Mouse (Mus musculus) spleen, adult 2 months (tissue): Measurements from ENCODE around the gene Plxnb3. TPM values are rescaled to one million over a fixed set of nuclear protein-coding genes. Genes with fewer than 3 reads are reported as not detected.
A peak's percentile ranks its signal among the peaks of the same experiment; 100 is the strongest.

Experiments used
- DNase-seq, 2 experiments: peaks; one replicate each; pipeline versions ENCODE4 v3.0.0 to v3.0.0-alpha.2; 2012 to 2021; ENCODE audit warnings: low spot score in 2 of 2, low read depth in 1 of 2
- H3K27ac ChIP-seq: fragments of 200-500 bp; 2 replicates; pipeline ENCODE4 v1.5.1; 2012; ENCODE audit warnings: low read length, inconsistent platforms; ENCODE audit not compliant: insufficient read depth
- H3K27me3 ChIP-seq: fragments of 200-500 bp; 2 replicates; pipeline ENCODE4 v1.6.1; 2012; ENCODE audit warnings: mild to moderate bottlenecking, moderate library complexity, low read length, inconsistent platforms; ENCODE audit not compliant: control insufficient read depth, insufficient read depth
- H3K36me3 ChIP-seq: fragments of 200-500 bp; 2 replicates; pipeline ENCODE4 v1.6.1; 2012; ENCODE audit warnings: mild to moderate bottlenecking, low read length, inconsistent platforms; ENCODE audit not compliant: control insufficient read depth, insufficient read depth
- H3K4me1 ChIP-seq: fragments of 200-500 bp; 2 replicates; pipeline ENCODE4 v1.6.1; 2011; ENCODE audit warnings: inconsistent platforms; ENCODE audit not compliant: control insufficient read depth, insufficient read depth, insufficient read length
- H3K4me3 ChIP-seq: fragments of 200-500 bp; 2 replicates; pipeline ENCODE4 v1.5.1; 2011; ENCODE audit warnings: mild to moderate bottlenecking, inconsistent platforms; ENCODE audit not compliant: insufficient read depth, insufficient read length; ENCODE audit errors: extremely low read depth
- CTCF ChIP-seq: fragments of 200-500 bp; IDR thresholded peaks from 2 replicates; pipeline ENCODE4 v1.5.1; 2011; ENCODE audit warnings: mild to moderate bottlenecking, inconsistent platforms; ENCODE audit not compliant: insufficient read depth, insufficient read length, insufficient replicate concordance; ENCODE audit errors: extremely low read depth
- POLR2A ChIP-seq: fragments of 200-500 bp; IDR thresholded peaks from 2 replicates; pipeline ENCODE4 v1.6.1; 2011; ENCODE audit warnings: low read depth, low read length, inconsistent platforms
- WGBS: fragments of 180-500 bp; shearing (Covaris S2); methylation state at CpG from one replicate; pipeline ENCODE4 v1.1.7; 2018; 5-methylcytosine and 5-hydroxymethylcytosine counted together
- polyA plus RNA-seq: library from polyadenylated mRNA; depleted of rRNA; stranded (reverse); fragments of >200 nt; gene quantifications from 2 replicates; pipeline ENCODE4 v1.2.3, GENCODE M21; 2012; rRNA removed

Plxnb3 gene
- 0.62 and 1.2 TPM in 2 replicates for polyA plus RNA-seq

DNA sequence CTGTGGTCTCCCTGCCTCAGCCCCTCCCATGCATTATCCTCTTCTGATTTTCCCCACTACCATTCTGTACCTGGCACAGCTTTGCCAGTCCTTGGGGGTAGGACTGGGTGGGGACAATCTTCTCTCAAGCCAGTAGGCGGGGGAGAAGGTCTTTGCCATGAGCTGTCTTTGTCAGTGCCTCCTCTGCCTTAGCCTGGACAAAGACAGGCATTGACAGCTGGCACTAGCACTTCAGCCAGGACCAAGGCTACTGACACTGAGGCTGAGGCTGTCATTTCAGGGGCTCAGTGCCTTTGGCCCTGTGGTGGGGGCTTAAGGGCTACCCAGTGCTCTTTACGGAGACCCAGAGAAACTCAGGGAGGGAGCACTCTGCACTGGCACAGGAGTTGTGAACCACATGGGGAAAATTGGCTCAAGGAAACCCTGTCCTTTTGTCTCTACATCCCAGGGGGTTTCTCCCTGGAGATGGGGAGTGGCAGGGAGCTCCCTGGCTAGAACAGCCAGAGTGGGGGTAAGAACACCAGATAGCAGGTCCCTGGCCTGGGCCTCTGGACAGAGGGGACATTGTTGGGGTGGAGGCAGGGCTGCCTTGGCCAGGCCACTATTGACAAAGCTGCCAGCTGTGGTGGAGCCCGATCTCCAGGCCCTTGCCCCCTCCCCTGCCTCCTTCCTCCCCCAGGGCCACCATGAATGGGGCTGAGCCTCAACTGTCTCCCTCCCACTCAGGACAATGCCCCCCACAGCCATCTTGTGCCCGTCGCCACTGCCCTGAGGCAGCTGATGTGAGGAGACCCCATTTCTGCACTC lies at the start of gene Plxnb3:
Gene Plxnb3 (plus strand): TSS at position 757 of the 807 bp plus-strand sequence.
- 86% methylated on average over 5 of the region's 5 CpGs for WGBS
- TF ChIP-seq POLR2A = no peak
- no peak for TF ChIP-seq CTCF
- no peak for DNase-seq
- no peaks in the 10 kb centered on the region; the same call in 1 of the 2 replicates for H3K4me1 ChIP-seq
- no peaks in the 10 kb centered on the region for H3K27me3 ChIP-seq
- H3K27ac ChIP-seq = no peak within 1 kb of the TSS
- H3K4me3 ChIP-seq = no peak within 1 kb of the TSS
- no peaks in the 10 kb centered on the region for H3K36me3 ChIP-seq

DNA sequence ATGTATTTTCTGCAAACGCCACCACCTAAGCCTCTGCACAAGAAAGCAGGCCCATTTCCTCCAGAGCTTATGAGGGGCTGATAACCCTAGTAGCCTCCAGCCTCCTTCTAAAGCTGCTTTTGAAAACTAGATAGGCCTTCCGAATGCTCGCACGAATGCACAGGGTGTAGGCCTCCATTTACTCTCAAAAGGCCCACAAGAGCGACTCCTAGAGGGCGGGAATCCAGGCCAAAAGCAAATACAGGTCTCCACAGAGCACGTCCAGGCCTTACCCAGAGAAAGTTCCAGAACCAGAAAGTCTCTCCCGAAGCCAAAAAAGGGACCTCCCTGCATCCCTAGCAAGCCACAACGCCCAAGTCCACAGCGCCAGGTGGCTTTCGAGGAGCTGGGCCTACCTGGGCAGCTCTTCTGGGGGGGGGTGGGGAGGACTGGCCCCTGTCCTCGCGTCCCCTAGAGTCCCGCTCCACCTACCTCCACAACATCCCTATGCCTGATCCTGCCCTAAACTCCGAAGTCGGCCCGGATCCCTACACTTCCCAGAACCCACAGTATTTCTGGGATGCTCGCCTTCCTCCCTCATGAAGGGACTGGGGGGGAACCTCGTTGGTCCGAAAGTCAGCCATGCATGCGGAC lies 41.3 kb upstream of the Plxnb3 start:
- Histone ChIP-seq H3K27me3 (no peaks in the 10 kb centered on the region), H3K4me1 (peaks cover 5% of the 10 kb centered on the region), H3K27ac (peak overlapping the region; percentile 71), H3K4me3 (peak overlapping the region; percentile 68), H3K36me3 (peaks cover 1% of the 10 kb centered on the region; the same call in 1 of the 2 replicates)
- 25% methylated on average over 21 of the region's 21 CpGs for WGBS
- no peak for TF ChIP-seq POLR2A
- TF ChIP-seq CTCF = no peak
- peak in 1 of 2 experiments; percentile 31 for DNase-seq

DNA sequence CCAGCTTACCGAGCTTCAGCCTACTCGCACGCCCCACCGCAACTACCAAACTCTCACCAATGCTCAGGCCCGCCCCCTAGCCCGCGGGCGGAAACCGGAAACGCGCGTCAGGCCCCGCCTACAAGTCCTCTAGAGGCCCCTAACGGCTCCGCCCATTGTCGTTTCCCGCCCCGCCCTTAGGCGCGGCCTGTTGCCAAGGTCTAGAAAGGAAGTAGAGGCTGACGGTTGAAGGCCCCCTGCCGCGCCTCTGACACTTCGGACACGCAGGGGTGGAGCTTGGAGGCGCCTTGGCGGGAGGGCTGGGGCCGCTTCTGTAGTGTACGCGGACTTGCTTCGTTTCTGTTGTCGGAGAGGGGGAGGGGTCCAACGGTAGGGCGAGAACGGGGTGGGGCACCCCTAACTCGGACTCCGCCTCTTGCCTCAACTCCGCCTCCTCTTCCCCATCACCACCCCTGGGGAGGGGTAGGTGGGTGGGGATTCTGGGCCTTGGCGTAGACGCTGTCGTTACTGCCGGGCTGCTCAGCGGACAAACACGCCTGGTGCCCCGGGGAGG lies 40.7 kb upstream of the Plxnb3 start, which contains the start of the genes Bcap31 and Abcd1:
Gene Bcap31 (minus strand): TSS at position 67 of the 553 bp plus-strand sequence.
Gene Abcd1 (plus strand): TSS at position 489 of the 553 bp plus-strand sequence.
- H3K4me1 ChIP-seq = peaks cover 8% of the 10 kb centered on the region
- DNase-seq = peak; percentile 92 to 93
- WGBS = 24% methylated on average over 45 of the region's 45 CpGs
- peak within 1 kb of the TSS; percentile 85 for H3K4me3 ChIP-seq
- peaks cover 5% of the 10 kb centered on the region for H3K36me3 ChIP-seq
- peak within 1 kb of the TSS; percentile 99 for H3K27ac ChIP-seq
- no peaks in the 10 kb centered on the region for H3K27me3 ChIP-seq
- peak; percentile 78 for TF ChIP-seq POLR2A
- TF ChIP-seq CTCF = no peak

DNA sequence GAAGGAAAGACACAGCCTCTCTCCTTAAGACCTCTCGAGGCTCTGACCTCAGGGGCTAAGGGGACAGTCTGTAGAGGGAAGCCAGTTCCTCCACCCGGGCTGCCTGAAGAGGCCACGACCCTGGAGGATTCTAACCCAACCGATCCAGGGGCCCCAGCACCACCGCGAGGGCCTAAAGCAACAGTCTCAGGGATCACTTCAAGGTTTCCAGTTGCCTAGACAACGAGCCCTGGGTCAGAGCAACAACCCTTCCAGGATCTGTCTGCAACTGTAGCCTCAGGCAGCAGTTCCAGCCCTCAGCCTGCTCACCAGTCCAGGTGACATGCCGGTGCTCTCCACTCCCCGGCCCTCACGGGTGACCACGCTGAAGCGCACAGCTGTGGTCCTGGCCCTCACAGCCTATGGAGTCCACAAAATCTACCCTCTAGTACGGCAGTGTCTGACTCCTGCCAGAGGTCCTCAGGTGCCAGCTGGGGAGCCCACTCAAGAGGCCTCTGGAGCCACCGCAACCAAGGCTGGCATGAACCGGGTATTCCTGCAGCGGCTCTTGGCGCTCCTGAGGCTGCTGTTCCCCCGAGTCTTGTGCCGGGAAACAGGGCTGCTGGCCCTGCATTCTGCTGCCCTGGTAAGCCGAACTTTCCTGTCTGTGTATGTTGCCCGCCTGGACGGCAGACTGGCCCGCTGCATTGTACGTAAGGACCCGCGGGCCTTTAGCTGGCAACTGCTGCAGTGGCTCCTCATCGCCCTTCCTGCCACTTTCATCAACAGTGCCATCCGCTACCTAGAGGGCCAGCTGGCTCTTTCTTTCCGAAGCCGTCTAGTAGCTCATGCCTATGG lies 40.0 kb upstream of the Plxnb3 start:
- DNase-seq = peak in 1 of 2 experiments; percentile 9
- WGBS = 34% methylated on average over 30 of the region's 30 CpGs

DNA sequence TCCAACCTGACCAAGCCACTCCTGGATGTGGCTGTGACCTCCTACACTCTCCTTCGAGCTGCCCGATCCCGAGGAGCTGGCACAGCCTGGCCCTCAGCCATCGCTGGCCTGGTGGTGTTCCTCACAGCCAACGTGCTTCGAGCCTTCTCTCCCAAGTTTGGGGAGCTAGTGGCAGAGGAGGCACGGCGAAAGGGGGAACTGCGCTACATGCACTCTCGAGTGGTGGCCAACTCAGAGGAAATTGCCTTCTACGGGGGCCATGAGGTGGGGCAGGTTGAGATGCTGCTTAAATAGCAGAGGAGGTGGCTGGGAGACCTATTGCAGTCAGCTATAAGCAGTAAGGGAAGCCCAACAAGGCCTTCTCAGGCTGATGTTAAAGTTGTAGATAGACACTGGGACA lies 39.2 kb upstream of the Plxnb3 start:
- Histone ChIP-seq H3K27ac (peak overlapping the region; percentile 99), H3K4me3 (peak overlapping the region; percentile 85), H3K36me3 (peaks cover 4% of the 10 kb centered on the region), H3K4me1 (peaks cover 8% of the 10 kb centered on the region), H3K27me3 (no peaks in the 10 kb centered on the region)
- TF ChIP-seq CTCF = no peak
- TF ChIP-seq POLR2A = peak; percentile 18; the same call in 1 of the 2 replicates
- 28% methylated on average over 11 of the region's 11 CpGs for WGBS
- peak in 1 of 2 experiments; percentile 55 for DNase-seq

More for the DNA sequence above, 40.0 kb upstream of the Plxnb3 start:
- Histone ChIP-seq H3K36me3 (peaks cover 5% of the 10 kb centered on the region), H3K27ac (peak overlapping the region; percentile 99), H3K4me1 (peaks cover 8% of the 10 kb centered on the region), H3K27me3 (no peaks in the 10 kb centered on the region), H3K4me3 (peak overlapping the region; percentile 85)
- TF ChIP-seq CTCF (no peak), POLR2A (peak; percentile 68; the same call in 1 of the 2 replicates)

DNA sequence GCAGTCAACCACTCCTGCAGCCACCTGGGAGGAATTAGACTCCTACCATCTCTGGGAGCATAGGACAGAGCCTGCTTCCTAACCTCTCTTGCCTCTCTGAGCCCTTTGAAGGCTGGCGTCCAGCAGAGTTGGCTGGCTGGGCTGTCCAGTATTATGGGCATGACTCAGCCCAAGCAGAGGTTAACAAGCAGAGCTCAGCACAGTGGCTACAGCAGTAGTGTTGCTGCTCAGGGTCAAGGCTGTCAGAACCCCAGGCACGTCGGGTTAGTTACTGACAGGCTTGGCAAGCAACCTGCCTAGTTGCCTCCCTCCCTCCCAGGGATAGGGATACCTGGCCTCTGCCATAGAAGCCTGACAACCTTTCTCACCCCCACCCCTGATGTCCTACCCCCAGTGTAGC lies 38.6 kb upstream of the Plxnb3 start:
- 35% methylated on average over 3 of the region's 3 CpGs for WGBS
- TF ChIP-seq POLR2A (no peak), CTCF (no peak)
- Histone ChIP-seq H3K4me3 (peak overlapping the region; percentile 85), H3K27ac (peak overlapping the region; percentile 99), H3K36me3 (peaks cover 4% of the 10 kb centered on the region), H3K4me1 (peaks cover 8% of the 10 kb centered on the region), H3K27me3 (no peaks in the 10 kb centered on the region)
- DNase-seq = no peak
